Mouse (Mus musculus): ENCODE results near the gene 1700020D05Rik. TPM values are rescaled to one million over a fixed set of nuclear protein-coding genes. Genes with fewer than 3 reads are reported as not detected.
"Not testable (repeated sequence)": the region's sequence is repeated elsewhere in the genome, so short reads cannot be mapped to it uniquely, and the experiment has no call there.

Gene 1700020D05Rik
- polyA plus RNA-seq, 1 experiment = 1.9 TPM

DNA sequence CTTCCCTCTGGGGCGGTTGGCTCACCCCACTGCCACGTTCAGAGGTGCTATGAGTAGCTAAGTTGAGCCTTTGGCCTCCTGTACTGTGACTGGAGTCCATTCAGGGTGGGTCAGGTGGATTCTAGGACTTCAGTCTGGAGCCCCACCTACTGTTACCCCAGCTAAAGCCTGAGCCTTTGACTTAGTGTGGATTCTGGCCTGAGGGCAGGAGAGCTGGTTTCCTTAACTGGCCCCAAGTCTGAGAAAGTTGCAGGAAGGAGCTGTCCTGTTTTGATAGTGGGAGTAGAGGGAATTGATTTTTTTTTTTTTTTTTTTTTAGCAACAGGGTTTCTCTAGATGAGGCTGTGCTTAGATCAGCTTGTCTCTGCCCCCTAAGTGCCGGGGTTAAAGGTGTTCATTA, 9.3 kb downstream of the 1700020D05Rik start:
- DNase-seq (ENCODE audit: low read depth) = no peak

DNA sequence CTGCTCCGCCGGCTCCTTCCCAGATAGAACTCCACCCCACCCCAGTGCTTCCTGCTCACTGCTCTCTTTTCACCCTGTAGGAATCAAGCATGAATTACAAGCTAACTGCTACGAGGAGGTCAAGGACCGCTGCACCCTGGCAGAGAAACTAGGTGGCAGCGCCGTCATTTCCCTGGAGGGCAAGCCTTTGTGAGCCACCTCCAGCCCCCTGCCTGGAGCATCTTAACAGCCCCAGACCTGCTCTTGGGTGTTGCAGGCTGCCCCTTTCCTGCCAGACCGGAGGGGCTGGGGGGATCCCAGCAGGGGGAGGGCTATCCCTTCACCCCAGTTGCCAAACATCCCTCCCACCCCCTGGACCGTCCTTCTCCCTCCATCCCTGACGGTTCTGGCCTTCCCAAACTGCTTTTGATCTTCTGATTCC, 10.3 kb downstream of the 1700020D05Rik start:
- DNase-seq (ENCODE audit: low read depth) = not testable (repeated sequence)

DNA sequence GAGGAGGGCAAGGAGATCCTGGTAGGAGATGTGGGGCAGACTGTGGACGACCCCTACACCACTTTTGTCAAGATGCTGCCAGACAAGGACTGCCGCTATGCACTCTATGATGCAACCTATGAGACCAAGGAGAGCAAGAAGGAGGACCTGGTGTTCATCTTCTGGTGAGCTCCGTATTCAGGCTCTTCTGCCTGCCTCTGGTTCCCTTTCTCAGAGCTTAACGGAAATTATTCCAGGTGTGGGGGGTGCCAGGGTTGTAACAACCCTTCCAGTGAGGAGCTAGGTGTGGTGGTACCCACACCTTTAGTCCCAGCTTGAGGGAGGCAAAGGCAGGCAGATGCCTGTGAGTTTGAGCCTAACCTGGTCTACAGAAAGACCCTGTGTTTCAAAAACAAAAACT, 10.9 kb downstream of the 1700020D05Rik start:
- no peak for DNase-seq (ENCODE audit: low read depth)

DNA sequence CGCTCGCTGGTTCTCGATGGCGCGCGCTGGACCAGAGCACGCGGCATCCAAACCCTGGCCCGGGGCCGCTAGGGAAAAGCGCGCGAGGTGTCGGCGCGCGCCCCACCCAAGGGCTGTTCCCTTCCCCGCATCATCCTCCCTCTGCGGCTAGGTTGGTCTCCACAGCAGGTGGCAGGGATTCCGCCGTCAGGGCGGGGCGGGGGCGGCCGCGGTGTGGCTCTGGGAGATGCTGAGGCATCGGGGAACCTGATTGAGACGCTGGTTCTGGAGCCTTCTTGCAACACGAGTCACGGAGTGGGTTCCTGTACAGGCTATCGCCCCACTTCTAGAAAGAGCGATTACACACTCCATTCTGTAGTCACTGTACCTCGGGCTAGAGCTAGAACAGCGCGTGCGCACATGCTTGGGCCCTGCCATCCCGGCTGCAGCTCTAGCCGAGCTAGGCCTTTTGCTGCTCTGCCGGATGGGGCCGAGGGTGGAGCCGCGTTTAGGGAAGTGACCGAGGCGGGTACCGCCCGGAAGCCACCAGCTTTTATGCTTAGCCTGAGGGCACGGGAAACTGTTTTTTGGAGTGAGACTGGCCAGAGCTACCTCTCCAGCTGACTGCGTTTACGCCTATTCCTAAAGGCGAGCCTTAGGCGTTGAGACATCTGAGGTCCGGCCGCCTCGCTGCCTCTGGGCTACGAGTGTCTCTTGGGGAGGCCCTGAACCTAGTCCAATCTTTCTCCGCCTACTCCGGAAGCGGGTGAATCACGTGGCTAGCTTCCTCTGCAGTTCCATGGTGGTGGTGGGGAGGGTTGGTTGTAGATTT, 12.5 kb downstream of the 1700020D05Rik start:
- DNase-seq (ENCODE audit: low read depth) = no peak

DNA sequence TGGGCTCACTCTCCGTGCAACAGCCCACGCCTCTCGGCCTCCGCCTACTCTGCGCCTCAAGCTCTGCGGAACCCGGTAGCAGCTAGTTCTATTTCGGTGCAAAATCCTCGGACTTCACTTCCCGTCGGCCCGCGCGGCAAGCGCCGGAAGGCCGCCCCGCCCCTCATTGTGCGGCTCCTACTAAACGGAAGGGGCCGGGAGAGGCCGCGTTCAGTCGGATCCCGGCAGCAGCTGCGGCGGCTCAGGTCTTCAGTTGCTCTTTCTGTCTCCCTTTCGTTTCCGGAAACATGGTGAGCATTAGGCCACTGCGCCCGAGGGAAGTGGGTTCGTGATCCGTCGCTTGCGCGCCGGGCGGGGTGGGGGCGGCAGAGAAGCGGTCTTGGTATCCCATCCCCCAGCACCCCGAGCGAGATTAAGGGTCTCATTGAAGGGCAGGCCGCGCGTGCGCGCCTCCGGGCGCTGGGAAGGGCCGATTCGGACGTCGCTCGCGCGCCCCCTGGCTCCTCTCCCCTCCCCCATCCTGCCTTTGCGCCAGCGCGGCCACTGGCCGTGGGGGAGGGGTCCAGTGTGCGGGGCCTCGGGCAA, 13.2 kb downstream of the 1700020D05Rik start, which contains the start of gene Cfl1:
Gene Cfl1 (plus strand): TSS at position 143 of the 585 bp plus-strand sequence.
- peak; percentile 68 for DNase-seq (ENCODE audit: low read depth)

DNA sequence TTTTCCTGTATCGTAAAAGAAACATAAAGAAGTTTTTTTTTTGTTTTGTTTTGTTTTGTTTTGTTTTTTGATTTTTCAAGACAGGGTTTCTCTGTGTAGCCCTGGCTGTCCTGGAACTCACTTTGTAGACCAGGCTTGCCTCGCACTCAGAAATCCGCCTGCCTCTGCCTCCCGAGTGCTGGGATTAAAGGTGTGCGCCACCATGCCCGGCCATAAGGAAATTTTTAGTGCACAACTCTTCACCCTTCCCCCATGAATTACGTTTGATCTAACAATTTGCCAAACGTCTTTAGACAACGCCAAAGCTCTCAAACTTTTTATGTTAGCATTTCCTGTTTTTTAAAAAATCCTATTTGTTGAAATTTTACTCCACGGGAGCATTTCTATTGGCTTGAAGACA, 13.9 kb downstream of the 1700020D05Rik start:
- not testable (repeated sequence) for DNase-seq (ENCODE audit: low read depth)

DNA sequence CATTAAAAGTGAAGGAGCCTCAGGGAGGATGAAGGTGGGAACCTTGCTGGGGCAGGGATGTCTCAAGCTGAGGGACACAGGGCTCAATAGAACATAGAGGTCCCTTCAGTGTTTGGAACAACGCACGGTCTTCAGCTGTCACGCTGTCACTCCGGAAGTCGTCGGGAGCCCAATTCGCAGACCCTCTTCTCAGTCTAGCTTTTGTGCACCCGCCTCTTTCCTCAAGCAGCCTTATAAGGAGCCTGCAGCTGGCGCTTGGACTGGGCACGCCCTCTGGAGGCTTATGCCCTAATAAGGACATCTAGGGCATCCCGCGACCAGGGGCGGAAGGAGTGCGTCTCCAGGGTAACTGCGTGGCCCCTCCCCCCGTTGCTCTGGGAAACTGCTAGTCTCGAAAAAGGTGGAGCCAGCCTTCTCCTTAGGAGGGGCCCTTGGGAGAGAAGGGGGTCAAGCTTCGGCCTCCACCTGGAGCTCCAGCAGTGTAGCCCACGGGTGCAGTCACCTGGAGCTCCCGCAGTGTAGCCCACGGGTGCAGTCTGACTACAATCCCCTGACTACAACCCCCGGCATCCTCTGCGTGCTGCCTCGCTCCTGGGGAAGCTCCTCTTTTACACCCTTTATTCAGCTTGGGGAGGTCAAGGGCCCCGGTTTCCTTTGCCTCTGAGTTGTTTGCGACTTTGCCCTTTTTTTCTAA, 14.6 kb downstream of the 1700020D05Rik start:
- DNase-seq (ENCODE audit: low read depth) = peak; percentile 66

DNA sequence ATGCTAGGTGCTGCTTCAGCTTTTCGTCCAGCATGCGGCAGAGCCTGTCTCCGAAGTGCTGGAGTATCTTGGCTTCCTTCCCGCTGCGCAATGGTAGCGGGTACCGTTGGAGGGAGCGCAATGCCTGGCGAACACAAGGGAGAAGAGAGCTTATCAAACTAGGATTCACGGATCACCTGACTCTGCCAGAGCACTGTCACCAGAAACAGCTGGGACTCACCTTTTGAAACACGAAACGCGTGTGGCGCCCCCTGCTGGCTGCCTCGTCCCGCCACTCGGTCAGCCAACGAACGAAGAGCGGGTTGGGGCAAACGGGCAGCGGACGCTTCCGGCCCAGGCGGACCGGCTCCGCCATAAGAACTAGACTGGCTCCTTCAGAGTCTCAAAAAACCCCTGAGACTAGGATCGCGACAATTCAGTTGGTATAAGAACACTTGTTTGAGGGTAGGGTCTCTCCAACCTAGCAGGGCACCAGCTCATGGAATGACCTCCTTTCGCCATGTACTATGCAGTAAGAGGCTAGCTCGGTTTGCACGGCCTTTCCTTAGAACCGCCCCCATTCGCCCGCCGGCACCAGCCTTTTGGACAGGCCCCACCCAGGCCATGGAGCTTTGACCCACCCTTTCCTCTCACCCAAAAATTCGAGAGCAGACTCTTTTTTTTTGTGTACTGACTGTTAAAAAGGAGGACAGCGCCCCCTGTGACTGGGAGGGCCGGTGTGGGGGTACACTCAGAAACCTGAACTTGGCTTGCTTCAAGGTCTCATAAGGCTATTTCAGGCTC, 15.6 kb downstream of the 1700020D05Rik start, which contains the start of gene Mus81:
Gene Mus81 (minus strand): TSS at position 635 of the 783 bp plus-strand sequence.
- peak; percentile 69 for DNase-seq (ENCODE audit: low read depth)

DNA sequence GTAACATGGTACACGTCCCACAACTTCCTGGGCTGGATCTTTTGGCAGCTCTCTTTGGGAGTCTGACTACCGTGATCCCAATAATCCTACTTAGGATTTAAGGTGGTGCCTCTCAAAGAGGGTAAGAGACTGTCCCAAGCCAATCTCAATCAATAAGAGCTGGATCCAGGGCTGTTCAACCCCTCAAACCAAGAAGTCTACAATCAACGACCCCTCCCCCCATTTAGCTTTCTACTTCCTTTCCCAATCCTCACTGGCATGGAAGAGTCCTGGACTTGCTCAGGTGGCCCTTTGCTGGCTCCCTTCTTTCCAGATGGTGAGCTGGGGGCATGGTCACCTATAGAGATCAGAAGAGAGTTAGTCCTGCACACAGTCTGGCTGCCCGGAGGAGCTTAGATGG, 16.8 kb downstream of the 1700020D05Rik start:
- DNase-seq (ENCODE audit: low read depth) = no peak

DNA sequence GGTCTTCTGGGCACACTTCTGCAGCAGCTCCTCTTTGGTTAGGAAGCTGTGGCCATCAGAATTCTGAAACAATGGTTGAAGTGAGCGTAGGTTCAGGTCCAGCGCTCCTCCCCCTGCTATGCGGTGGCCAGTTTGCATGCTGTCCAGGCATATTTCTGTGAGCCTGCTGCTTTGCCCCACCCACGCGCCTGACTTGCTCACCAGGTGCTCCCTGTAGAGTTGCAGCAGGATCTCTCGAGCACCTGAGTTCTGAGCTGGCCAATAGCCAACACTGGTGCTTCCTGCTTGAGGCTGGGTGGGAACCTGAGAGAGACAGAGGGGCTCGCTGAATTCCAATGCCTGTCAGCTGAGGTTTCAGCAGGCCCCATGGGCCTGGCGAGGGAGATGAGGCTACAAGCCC, 17.3 kb downstream of the 1700020D05Rik start:
- no peak for DNase-seq (ENCODE audit: low read depth)

DNA sequence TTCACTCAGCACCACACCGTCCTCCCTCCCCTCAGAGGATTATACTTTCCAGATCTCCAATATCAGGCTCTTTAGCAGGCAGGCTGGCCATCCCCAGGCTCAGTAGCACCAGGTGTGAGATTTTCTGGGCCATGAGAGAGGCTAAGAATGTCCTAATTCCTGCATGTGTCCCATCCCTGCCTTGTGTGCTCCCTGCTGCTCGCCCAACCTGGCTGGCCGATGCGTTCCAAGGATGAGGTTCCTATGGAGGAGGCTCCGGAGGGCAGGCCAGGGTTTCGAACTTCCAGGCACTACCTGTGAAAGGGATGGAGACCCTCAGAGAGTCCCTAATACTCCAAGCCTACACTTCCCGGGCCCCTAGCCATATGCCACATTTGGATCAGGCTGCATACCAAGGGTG, 17.8 kb downstream of the 1700020D05Rik start:
- no peak for DNase-seq (ENCODE audit: low read depth)

DNA sequence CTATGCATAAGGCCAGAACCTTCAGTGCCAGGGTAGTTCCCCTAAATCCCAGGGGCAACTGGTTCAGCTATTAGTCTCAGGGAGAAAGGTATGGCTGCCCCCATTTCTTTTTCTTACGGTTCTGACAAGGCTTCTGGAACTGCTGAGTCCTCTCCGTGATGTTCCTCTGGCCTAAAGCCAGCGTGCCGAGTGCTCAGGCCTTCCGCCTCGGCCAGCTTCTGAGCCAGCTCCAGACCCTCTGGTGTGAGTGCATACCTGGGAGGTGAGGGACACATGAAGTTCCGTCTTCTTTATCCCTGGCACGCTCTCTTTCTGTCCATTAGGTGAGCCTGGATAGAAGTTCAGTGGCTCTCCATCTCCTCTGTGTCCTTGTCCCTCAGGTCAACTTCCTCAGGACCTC, 18.2 kb downstream of the 1700020D05Rik start:
- DNase-seq (ENCODE audit: low read depth) = no peak

DNA sequence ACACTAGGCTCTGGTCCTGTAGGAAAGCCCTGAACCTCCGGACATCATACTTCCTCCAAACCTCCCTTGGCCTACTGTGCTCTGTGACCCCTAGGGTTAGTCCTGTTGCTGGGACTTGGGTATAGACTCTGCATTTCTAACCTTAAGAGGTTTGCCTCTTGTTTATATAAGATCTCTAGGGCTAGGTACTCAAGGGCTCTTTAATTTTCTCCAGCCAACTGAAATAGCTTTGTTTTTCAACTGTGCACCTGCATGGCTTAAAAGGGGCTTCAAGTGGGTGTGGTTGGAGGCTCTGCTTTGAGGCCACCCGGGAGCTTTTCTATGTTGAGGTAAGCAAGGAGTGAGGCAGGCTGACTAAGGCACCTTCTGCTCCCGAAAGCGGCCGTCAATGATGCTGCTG, 19.1 kb downstream of the 1700020D05Rik start:
- DNase-seq (ENCODE audit: low read depth) = no peak

DNA sequence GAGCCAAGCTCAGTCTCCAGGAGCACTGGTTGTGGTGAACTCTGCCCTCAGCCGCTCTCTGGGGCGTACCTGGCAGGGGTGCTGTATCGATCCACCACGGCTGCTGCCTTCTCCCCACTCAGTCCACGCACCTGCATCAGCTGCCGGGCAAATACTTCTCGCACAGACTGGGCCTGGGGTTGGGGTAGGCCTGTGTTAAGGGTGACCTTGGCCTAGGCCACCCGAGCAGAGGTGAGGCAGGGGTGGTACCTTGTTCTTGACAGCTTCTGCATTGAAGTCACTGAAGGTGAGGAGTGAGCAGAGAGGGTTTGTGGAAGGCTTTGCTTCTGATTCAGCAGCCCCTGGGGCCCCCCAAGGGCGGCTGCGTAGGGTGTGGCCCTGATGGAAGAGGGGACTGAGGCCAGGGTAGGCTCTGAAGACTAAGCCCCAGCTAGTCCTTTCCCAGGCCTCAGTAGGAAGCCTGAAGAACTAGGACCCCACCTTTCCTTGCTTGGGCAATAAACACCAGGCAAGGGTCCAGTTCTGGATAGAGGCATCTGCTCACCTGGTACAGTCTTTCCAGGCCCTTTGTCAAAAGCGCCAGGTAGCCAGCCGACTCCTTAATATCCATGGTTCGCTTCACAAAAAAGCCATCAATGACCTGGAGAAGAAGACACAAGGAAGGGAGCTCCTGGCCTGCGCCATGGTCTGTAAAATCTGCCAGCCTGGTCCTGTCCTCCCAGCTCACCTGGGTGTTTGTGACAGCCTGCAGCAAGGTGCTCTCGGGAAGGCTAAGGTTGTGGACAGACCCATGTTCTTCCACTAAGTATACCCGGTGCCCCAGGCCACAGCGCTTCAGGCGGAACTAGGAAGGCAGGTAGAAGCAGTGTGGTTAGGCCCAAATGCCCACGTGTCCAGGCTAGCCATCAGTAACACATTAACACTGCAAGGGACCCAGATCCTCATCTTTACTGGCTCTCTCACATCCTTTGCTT, 19.9 kb downstream of the 1700020D05Rik start:
- no peak for DNase-seq (ENCODE audit: low read depth)

DNA sequence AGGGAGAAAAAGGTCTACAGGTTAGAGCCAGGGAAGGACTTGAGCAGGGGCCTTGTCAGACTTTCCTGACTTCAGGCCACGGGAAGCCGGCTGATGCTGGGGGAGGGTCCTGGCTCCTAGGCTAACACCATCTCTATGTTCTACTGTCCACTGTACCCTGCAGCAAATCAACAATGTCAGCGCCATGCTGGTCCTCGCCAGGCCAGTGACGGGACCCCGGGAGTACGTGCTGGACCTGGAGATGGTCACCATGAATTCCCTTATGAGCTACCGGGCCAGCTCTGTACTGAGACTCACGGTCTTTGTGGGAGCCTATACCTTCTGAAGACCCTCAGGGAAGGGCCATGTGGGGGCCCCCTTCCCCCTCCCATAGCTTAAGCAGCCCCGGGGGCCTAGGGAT, 22.2 kb downstream of the 1700020D05Rik start:
- no peak for DNase-seq (ENCODE audit: low read depth)

DNA sequence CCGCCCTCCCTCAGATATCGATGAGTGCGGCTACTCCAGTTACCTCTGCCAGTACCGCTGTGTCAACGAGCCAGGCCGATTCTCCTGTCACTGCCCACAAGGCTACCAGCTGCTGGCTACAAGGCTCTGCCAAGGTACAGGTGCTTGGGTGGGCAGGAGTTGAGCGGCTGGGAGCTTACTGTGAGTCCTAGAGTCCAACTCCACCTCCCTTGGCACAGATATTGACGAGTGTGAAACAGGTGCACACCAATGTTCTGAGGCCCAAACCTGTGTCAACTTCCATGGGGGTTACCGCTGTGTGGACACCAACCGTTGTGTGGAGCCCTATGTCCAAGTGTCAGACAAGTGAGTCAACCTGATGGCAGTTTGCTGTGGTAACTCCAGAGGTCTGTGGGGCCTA, 23.6 kb downstream of the 1700020D05Rik start:
- DNase-seq (ENCODE audit: low read depth) = no peak

DNA sequence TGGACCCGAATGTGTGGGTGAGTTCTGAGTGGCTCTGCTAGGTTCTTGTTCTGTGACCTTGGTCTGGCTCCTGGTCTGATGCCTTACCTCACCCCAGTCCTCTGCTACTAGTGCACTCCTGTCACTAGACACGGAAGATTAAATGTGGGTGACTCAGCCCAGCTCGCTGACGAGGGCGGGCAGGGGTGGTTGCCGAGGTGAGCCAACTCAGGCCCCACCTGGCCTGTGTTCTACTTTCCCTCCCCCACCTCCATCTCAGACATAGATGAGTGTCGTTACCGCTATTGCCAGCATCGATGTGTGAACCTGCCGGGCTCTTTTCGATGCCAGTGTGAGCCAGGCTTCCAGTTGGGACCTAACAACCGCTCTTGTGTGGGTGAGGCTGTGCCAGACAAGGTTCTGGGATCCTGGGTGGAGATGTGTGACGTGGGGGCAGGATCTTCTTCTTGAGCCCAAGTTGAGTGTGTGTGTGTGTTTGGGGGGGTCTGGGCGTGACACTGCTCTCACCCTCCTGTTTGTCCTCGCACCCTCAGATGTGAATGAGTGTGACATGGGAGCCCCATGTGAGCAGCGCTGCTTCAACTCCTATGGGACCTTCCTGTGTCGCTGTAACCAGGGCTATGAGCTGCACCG, 25.8 kb downstream of the 1700020D05Rik start:
- DNase-seq (ENCODE audit: low read depth) = no peak

DNA sequence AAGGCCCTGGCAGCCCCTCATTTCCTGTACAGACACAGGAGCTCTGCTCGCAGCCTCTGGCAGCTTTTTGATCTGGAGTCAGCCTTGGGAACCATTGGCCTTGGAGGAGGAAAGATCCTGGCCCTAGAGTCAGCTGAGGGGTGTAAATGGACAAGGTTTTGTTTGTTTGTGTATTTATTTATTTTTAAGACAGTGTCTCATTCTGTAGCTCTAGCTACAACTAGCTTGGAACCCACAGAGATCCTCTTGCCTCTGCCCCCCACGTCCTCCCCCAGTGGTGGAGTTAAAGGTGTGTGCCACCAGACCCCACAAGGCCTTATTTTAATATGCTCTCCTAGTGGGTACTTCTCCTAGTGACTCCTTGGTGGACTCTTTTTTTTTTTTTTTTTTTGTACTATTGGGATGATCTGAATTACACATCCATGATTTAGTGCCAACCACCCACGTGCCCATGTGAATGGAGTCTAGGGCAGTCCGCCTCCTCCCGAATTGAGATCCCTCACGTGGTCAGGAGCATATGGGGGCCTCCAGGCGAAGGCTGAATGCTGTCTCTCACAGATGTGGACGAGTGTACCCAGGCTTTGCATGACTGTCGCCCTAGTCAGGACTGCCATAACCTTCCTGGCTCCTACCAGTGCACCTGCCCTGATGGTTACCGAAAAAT, 26.5 kb downstream of the 1700020D05Rik start:
- no peak for DNase-seq (ENCODE audit: low read depth)

DNA sequence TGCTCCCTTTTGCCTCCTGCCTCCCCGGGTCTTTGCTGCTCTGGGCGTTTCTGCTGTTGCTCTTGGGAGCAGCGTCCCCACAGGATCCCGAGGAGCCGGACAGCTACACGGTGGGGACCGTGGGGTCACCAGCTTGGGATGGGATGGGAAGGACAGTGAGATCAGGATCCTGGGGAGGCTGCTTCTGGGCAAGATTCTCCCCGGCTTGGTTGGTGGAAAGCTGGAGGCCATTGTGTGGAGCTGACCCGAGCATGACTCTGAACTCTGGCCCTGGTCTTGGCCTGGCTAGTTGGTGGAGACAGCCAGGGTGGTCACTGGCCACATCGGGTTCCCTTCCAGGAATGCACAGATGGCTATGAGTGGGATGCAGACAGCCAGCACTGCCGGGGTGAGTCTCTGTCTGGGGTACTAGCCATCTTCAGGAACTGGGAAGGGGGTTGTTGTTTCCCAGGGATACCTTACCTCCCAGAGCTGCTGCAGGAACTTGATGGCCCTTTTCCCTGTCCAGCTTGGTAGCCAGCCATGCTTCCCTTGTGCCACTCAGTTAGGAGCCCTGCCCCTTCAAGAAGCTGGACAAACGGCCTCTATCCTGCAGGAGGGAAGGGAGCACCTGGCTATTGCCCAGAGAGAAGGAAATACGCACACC, 28.4 kb downstream of the 1700020D05Rik start:
- no peak for DNase-seq (ENCODE audit: low read depth)
